Mouse (Mus musculus) midbrain, embryonic 14.5 days (tissue): ENCODE measurements at regions not wholly inside any gene's neighbourhood (a gene's known extent, or its start where the extent isn't known, plus 50 kb on each side); places are given as distances from the start of the nearest gene placed in this dataset.

Experiments used
- ATAC-seq: fragments of 200-750 bp; cut with Nextera tagmentation; 2 replicates; pipeline ENCODE4 v1.8.0; 2017; ENCODE audit warnings: moderate number of reproducible peaks, moderate library complexity; ENCODE audit not compliant: low FRiP score, low TSS enrichment
- DNase-seq: peaks from one replicate; pipeline ENCODE4 v3.0.0-alpha.2; 2015
- H3K27ac ChIP-seq: fragments of 300-500 bp; sonication (generic); replicated peaks from 2 replicates; pipeline ENCODE4 v1.5.1; 2014; ENCODE audit warnings: mild to moderate bottlenecking, low read depth, low read length, moderate library complexity
- H3K27me3 ChIP-seq: fragments of 300-500 bp; sonication (generic); 2 replicates; pipeline ENCODE4 v1.6.1; 2014; ENCODE audit warnings: low read length, control low read depth, mixed read lengths; ENCODE audit not compliant: control insufficient read depth, insufficient read depth
- H3K36me3 ChIP-seq: fragments of 300-500 bp; sonication (generic); 2 replicates; pipeline ENCODE4 v1.6.1; 2014; ENCODE audit warnings: low read length, control low read depth; ENCODE audit not compliant: control insufficient read depth, insufficient read depth
- H3K4me1 ChIP-seq: fragments of 300-500 bp; sonication (generic); 2 replicates; pipeline ENCODE4 v1.6.1; 2014; ENCODE audit warnings: mild to moderate bottlenecking, antibody characterized with exemption, low read length, control low read depth; ENCODE audit not compliant: control insufficient read depth, insufficient read depth
- H3K4me2 ChIP-seq: fragments of 300-500 bp; sonication (generic); 2 replicates; pipeline ENCODE4 v1.6.1; 2014; ENCODE audit warnings: mild to moderate bottlenecking, low read length, moderate library complexity
- H3K4me3 ChIP-seq: fragments of 300-500 bp; sonication (generic); replicated peaks from 2 replicates; pipeline ENCODE4 v1.5.1; 2014; ENCODE audit warnings: low read depth, low read length
- H3K9ac ChIP-seq: fragments of 300-500 bp; sonication (generic); replicated peaks from 2 replicates; pipeline ENCODE4 v1.6.1; 2014; ENCODE audit warnings: mild to moderate bottlenecking, low read length, moderate library complexity
- H3K9me3 ChIP-seq: fragments of 300-500 bp; sonication (generic); 2 replicates; pipeline ENCODE4 v1.6.1; 2016; ENCODE audit warnings: low read length, control low read depth, mixed read lengths; ENCODE audit not compliant: control insufficient read depth
- WGBS: fragments of 180-500 bp; shearing (Covaris S2); extraction: QIAGEN DNeasy Blood & Tissue Kit; methylation state at CpG from one replicate; pipeline ENCODE4 v1.1.7; 2014; 5-methylcytosine and 5-hydroxymethylcytosine counted together

DNA sequence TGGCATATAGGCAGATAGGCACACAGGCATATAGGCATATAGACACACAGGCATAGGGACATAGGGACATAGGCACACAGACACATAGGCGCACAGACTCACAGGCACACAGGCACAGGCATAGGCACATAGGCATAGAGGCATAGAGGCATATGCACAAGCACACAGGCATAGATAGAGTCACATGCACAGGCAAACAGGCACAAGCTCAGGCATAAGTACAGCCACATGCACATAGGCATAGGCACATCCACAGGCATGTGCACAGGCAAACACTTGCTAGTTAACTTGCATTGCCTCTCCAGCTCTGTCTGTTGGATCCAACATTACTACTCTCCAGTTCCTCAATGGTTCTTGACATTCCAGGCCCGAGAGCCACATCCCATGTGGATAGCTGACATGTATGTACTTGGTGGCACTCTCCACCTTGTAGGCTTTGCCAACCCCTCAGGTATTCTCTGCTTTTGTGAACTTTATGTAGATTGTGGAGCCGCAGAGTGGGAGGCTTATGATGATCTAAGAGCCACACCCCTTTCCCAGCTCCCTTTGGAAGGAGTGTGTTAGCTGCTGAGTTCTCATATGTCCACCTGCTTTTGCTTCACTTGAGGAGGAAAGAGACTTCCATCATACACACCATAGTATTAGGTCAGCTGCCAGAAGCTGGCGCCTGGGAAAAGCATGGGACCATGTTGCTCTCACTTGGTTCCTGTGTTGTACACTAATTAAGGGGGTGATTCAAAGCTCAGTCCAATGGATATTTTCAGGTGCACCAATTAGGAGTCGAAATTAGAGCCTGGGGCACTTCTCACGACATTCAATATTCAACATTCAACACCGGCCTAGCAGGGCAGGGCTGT is 192.7 kb upstream of the Hhip start:
- Histone ChIP-seq H3K4me2 (no peak overlapping the region), H3K4me3 (no peak overlapping the region), H3K27ac (no peak overlapping the region), H3K9me3 (no peaks in the 10 kb centered on the region), H3K27me3 (no peaks in the 10 kb centered on the region), H3K9ac (no peak overlapping the region), H3K4me1 (no peaks in the 10 kb centered on the region), H3K36me3 (no peaks in the 10 kb centered on the region)
- ATAC-seq, result peak; percentile 37; the same call in 1 of the 2 replicates
- no peak for DNase-seq
- 79% methylated on average over 7 of the region's 7 CpGs for WGBS

- H3K27ac ChIP-seq, result no peak overlapping the region
- H3K4me2 ChIP-seq, result no peak overlapping the region
- DNase-seq (no peak), ATAC-seq (no peak)
- WGBS, result 75% methylated on average over 2 of the region's 2 CpGs
- H3K4me3 ChIP-seq, result no peak overlapping the region
- H3K27me3 ChIP-seq, result no peaks in the 10 kb centered on the region
- H3K4me1 ChIP-seq, result no peaks in the 10 kb centered on the region
- H3K9me3 ChIP-seq, result no peaks in the 10 kb centered on the region
- no peaks in the 10 kb centered on the region for H3K36me3 ChIP-seq
- H3K9ac ChIP-seq, result no peak overlapping the region
Observed at GRCm38 (mm10) chr8:80249762-80250161, 192.0 kb upstream of the Hhip start.

DNA sequence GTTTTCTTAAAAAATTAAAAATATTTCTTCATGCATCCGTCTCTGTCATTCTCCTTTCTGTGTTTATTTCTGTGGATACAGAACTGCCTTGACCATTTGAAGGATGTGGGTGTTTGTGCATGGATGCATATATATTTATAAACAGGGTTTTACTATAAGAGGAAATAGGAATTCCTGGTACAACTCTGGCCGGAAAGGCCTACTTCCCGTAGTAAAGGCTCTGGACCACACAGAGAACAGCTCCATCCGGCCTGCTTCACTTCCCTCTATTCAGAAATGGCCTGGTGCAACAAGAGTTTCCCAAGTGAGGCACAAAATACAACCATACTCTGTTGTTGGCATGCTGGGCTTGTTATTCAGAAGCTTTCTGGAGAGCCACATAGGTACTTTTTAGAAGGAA is 182.1 kb upstream of the Hhip start:
- Histone ChIP-seq H3K4me3 (no peak overlapping the region), H3K4me1 (no peaks in the 10 kb centered on the region), H3K36me3 (no peaks in the 10 kb centered on the region), H3K27me3 (no peaks in the 10 kb centered on the region), H3K27ac (no peak overlapping the region), H3K4me2 (no peak overlapping the region), H3K9me3 (no peaks in the 10 kb centered on the region), H3K9ac (no peak overlapping the region)
- WGBS, result 96% methylated on average over 4 of the region's 4 CpGs
- ATAC-seq, result no peak
- DNase-seq, result no peak

GRCm38 (mm10) chr8:80210361-80210760 is 152.6 kb upstream of the Hhip start:
- no peaks in the 10 kb centered on the region for H3K27me3 ChIP-seq
- DNase-seq (no peak), ATAC-seq (no peak)
- H3K9me3 ChIP-seq, result no peaks in the 10 kb centered on the region
- no peaks in the 10 kb centered on the region for H3K36me3 ChIP-seq
- H3K4me1 ChIP-seq, result no peaks in the 10 kb centered on the region
- H3K27ac ChIP-seq, result no peak overlapping the region
- no peak overlapping the region for H3K4me3 ChIP-seq
- 84% methylated on average over 1 of the region's 1 CpGs for WGBS
- H3K4me2 ChIP-seq, result no peak overlapping the region
- H3K9ac ChIP-seq, result no peak overlapping the region

DNA sequence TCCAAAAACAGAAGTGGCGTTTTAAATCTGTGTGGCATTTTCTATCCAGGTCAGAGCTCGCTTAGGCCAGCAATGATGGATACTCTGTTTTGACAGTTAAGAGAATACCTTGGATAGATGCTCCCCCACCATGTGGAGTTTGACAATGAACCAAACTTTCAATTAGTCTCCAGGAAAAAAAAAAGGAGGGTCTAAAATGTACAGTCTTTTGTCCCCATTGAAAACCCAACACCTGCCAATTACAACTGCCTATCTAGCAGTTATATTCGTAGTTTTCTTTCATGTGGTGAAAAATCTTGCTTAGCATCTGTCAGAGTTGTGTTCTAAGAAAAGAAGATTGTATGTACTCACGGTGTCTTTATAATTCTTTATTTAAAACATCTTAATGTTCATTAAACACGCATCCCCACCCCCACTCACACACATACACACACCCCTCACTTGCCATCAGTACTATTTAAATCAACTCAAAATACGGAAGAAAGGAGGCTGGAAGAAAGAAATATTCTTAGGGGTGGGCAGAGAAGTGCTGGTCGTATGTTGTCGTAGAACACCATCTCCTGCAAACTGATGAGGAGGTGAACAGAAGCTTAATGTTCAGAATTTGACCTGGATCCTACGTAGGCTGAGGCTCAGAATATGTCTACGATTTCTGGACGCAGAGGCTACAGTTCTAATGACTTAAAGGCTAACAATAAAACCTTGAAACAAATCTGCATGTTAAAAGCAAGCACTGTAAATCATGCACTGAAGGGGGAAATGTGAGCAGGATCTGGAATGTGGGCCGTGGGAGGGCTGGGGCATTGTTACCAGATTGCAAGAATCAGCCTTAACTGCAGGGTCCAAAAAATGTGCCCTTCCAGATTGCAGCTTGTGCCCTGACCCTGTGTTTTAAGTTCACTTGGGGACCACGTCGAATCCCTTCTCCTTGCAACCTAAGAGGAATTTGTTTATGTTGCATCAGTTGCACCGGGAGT is 147.2 kb upstream of the Hhip start:
- Histone ChIP-seq H3K4me3 (no peak overlapping the region), H3K4me2 (no peak overlapping the region), H3K36me3 (no peaks in the 10 kb centered on the region), H3K4me1 (peaks cover 4% of the 10 kb centered on the region; the same call in 1 of the 2 replicates), H3K27me3 (no peaks in the 10 kb centered on the region), H3K9me3 (no peaks in the 10 kb centered on the region), H3K9ac (no peak overlapping the region), H3K27ac (no peak overlapping the region)
- DNase-seq (no peak), ATAC-seq (no peak)
- WGBS, result 56% methylated on average over 15 of the region's 15 CpGs

DNA sequence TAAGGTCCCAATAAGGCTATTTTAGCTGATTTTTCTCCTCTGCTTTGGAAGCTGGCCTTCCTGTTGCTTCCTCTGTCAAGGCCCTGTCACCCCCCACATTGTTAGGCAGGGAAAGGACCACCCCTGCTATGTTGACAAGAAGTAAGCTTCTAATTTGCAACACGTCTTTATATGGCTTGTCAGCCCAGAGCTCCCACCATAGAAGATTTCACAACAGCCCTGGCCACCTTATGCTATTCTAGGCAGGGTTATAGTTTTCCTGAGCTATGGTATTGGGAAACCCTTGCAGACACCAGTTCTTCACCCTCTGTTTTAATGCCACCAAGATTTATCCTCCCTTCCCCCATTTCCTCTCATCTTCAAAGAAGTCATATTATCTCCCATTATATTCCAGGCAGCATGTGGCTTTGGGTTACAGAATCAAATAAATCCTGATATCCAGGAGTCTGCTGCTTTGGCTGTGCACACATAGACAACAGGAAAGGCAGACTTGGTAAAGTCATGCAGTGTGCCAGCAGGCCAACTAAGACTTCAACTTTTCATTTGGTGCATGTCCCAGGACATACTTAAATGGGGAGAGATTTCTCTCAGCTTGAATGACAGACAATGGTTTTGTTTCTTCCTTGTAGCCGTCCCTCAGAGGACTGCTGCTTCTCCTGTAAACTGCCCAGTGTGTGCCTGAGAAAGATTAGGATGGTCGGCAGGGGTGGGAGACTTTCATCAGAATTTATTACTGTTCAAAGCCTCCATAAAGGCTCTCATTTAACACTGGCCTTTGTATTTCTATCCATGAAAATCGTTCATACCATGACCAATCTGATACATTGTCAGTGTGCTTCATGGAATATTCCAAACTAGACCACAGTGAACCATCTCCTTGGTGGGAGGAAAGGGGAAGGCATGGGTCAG is 146.2 kb upstream of the Hhip start:
- ATAC-seq (no peak), DNase-seq (peak; percentile 2)
- H3K36me3 ChIP-seq, result no peaks in the 10 kb centered on the region
- H3K4me3 ChIP-seq, result no peak overlapping the region
- no peaks in the 10 kb centered on the region for H3K27me3 ChIP-seq
- H3K9ac ChIP-seq, result no peak overlapping the region
- H3K27ac ChIP-seq, result no peak overlapping the region
- WGBS, result 28% methylated on average over 4 of the region's 4 CpGs
- no peak overlapping the region for H3K4me2 ChIP-seq
- H3K9me3 ChIP-seq, result no peaks in the 10 kb centered on the region
- peaks cover 4% of the 10 kb centered on the region; the same call in 1 of the 2 replicates for H3K4me1 ChIP-seq

DNA sequence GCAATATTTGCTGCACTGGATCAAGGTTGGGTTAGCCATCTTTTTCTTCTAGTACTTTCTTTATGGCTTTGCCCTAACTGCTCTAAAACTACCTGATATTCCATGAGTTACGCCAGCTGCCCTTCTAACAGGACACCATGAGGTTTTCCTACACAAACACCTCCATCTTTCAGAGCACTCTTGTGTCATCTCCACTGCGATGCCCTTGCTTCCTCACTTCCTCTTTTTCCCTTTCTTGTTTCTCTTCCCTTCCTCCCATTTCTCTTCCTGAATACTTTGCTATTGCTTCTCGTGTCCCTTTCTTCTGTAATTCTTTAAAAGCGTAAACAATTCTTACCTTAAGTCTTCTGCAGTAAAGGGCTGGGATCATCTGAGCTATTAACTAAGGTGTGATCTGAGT is 139.9 kb upstream of the Hhip start:
- no peak for DNase-seq
- Histone ChIP-seq H3K27ac (no peak overlapping the region), H3K36me3 (no peaks in the 10 kb centered on the region), H3K4me1 (no peaks in the 10 kb centered on the region), H3K9ac (no peak overlapping the region), H3K27me3 (no peaks in the 10 kb centered on the region), H3K4me3 (no peak overlapping the region), H3K9me3 (no peaks in the 10 kb centered on the region), H3K4me2 (no peak overlapping the region)
- WGBS, result 91% methylated on average over 4 of the region's 4 CpGs
- no peak for ATAC-seq

DNA sequence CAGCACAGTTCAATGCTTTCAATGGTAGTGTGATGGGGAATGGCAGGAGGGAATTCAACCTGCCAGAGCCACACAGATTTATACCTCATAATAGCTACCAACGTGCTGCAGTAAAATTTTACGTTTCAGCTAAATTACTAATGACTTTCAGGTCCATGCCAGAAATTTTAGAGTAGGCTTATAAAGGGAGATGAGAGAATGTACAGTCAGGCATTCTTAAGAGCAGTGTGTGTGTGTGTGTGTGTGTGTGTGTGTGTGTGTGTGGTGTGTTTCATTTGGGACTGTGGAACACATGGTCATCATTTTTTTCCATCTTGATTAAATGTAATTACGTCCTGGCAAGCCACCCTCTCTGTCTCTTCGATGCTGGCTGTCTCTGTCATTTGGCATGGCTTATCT is 132.7 kb upstream of the Hhip start:
- WGBS, result 84% methylated on average over 4 of the region's 4 CpGs
- ATAC-seq (no peak), DNase-seq (no peak)

More for the DNA sequence above, 132.7 kb upstream of the Hhip start:
- no peak overlapping the region for H3K9ac ChIP-seq
- no peaks in the 10 kb centered on the region for H3K36me3 ChIP-seq
- H3K4me3 ChIP-seq, result no peak overlapping the region
- no peaks in the 10 kb centered on the region for H3K4me1 ChIP-seq
- H3K9me3 ChIP-seq, result no peaks in the 10 kb centered on the region
- no peaks in the 10 kb centered on the region for H3K27me3 ChIP-seq
- H3K27ac ChIP-seq, result no peak overlapping the region
- H3K4me2 ChIP-seq, result no peak overlapping the region
